Mouse (Mus musculus) megakaryocyte, embryonic 14.5 days (primary cell): ENCODE results near the gene 1190005I06Rik. TPM values are rescaled to one million over a fixed set of nuclear protein-coding genes. Genes with fewer than 3 reads are reported as not detected.

Experiments used
- H3K27me3 ChIP-seq: replicated peaks from 2 replicates; pipeline ENCODE3; 2012; ENCODE audit warnings: inconsistent platforms
- H3K36me3 ChIP-seq: replicated peaks from 2 replicates; pipeline ENCODE3; 2012; ENCODE audit warnings: low read length, inconsistent platforms, mixed read lengths
- H3K4me1 ChIP-seq: 2 replicates; pipeline ENCODE4 v1.6.1; 2012; ENCODE audit warnings: inconsistent platforms
- H3K4me3 ChIP-seq: replicated peaks from 2 replicates; pipeline ENCODE3; 2012; ENCODE audit warnings: moderate library complexity, mild to moderate bottlenecking, inconsistent platforms
- H3K9me3 ChIP-seq: 2 replicates; pipeline ENCODE4 v1.6.1; 2012; ENCODE audit warnings: inconsistent platforms
- FLI1 ChIP-seq: IDR thresholded peaks from 2 replicates; pipeline ENCODE4 v1.6.1; 2012; ENCODE audit warnings: low read length, inconsistent platforms, mixed read lengths
- GATA1 ChIP-seq: IDR thresholded peaks from 3 replicates; pipeline ENCODE4 v1.6.1; 2012; ENCODE audit warnings: mixed read lengths, low read length, inconsistent platforms, borderline replicate concordance
- polyA plus RNA-seq: library from polyadenylated mRNA; stranded (reverse); fragments of >175 nt; gene quantifications from 2 replicates; pipeline ENCODE4 v1.2.3, GENCODE M21; 2012; ENCODE audit warnings: low replicate concordance; ENCODE audit not compliant: insufficient read depth

Gene 1190005I06Rik
- polyA plus RNA-seq = 3.6 TPM in 1 of 2 replicates, not detected in the other

DNA sequence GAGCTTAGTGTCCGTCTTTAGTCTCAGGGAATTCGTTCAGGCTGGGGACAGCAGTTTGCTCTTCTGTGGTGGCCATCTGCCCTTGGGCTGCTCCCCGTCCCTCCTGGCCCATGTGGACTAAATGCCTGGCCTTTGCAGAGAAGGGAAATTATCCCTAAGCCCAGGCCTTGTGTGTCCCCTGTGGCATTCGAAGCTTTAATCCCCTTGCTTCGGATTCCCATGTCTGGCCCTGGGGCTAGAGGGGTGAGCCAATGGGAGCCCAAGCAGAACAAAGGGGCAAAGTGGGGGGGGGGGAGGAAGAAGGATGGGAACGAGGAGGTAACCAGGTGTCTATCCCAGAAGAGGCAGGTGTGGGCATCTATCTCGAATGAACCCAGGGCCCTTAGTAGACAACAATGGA is at the start of gene 1190005I06Rik:
Gene 1190005I06Rik, minus strand, starts transcription at position 101 of the 400 bp plus-strand sequence.
- no peak for TF ChIP-seq GATA1
- no peak for TF ChIP-seq FLI1
- H3K9me3 ChIP-seq = no peaks in the 10 kb centered on the region
- H3K27me3 ChIP-seq = peaks cover 67% of the 10 kb centered on the region
- no peak within 1 kb of the TSS for H3K4me3 ChIP-seq
- H3K36me3 ChIP-seq = peaks cover 11% of the 10 kb centered on the region
- H3K4me1 ChIP-seq = peaks cover 8% of the 10 kb centered on the region

DNA sequence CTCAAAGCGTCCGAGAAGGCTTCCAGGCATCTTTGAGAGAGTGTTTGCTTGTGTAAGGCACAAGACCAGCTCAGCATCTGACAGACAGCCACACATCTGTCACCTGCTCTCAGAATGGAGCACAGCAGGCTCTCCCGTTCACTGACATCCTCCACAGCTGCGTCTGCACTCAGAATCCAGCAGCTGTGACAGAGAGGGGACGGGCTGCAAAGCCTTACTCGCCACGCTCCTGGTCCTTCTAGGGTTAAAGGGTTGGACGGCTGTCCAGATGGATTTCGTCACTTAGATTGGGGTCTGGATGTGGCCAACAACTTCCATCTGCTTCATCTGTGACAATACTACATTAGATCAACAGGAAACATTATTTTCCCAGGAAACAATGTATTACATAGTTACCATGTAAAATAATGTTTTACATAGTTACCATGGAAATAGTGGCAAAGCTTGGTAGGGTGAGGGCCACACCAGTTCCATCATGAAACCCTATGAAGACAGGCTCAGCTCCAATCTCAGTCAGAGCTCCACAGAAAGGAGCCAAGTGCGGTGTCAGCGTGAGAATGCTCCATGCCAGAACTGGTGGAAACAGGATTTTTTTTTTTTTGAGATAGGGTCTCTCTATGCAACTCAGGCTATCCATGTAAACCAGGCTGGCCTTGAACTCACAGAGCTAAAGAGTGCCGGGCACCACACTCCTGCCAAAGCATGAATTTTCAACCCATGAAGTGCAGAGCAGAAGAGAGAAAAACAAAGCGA is 49.1 kb upstream of the 1190005I06Rik start:
- Histone ChIP-seq H3K4me3 (no peak overlapping the region), H3K27me3 (peaks cover 50% of the 10 kb centered on the region), H3K4me1 (peaks cover 74% of the 10 kb centered on the region), H3K9me3 (0 out of 2 replicates have a peak, but pooled peaks cover 6% of the 10 kb centered on the region), H3K36me3 (no peaks in the 10 kb centered on the region)
- TF ChIP-seq GATA1 (no peak), FLI1 (no peak)

DNA sequence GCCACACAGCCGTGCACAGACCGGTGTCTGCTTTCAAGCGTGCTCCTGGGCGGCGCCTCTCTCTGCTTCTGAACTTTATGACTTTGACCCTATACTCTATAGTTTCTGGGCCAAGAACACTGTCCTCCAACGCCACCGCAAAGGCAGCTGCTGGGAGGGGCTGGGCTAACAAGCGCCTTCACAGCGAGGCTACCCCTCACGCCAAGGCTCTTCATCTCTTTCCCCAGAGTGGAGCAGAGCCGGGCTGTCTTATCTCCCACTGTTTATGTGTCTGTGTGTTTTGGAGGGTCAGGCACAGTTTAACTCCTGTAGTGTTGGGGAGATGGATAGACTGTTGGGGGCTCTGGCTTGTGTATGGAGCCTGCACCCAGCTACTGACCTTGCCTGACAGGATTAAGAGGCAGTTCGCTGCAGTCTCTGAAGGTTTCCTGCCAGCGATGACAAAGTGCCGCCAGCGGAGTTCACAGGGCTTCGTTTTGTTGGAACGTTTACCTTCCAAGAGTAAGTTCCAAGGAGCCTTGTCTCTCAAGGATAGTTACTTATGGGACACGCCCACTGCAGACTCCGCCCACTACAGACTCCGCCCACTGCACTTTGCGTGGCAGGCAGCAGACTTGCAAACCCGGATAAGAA is 46.5 kb upstream of the 1190005I06Rik start:
- peak overlapping the region; percentile 29 for H3K4me3 ChIP-seq
- no peak for TF ChIP-seq FLI1
- no peak for TF ChIP-seq GATA1
- H3K4me1 ChIP-seq = peaks cover 61% of the 10 kb centered on the region
- H3K27me3 ChIP-seq = peaks cover 50% of the 10 kb centered on the region
- peaks cover 11% of the 10 kb centered on the region; the same call in 1 of the 2 replicates for H3K9me3 ChIP-seq
- H3K36me3 ChIP-seq = no peaks in the 10 kb centered on the region

DNA sequence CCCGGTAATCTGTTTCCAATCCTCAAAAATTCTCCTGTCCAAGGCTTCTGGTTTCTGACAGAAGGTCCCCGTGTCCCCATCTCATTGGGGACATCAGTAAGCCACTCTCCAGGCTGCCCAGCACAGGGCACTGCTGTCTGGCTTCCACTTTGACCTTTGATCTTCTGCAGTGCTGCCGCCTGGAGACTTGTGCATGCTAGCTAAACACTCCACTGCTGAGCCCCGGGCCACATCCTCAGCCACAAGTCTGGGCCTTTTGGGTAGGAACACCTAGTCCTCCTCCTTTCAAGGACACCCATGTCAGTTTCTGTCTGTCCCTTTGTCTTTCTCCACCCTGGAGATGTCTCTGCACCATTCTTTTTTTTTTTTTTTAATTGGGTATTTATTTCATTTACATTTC is 45.5 kb upstream of the 1190005I06Rik start:
- H3K4me3 ChIP-seq = no peak overlapping the region
- TF ChIP-seq FLI1 (no peak), GATA1 (no peak)
- peaks cover 61% of the 10 kb centered on the region for H3K4me1 ChIP-seq
- peaks cover 10% of the 10 kb centered on the region; the same call in 1 of the 2 replicates for H3K9me3 ChIP-seq
- H3K36me3 ChIP-seq = no peaks in the 10 kb centered on the region
- peaks cover 60% of the 10 kb centered on the region for H3K27me3 ChIP-seq

DNA sequence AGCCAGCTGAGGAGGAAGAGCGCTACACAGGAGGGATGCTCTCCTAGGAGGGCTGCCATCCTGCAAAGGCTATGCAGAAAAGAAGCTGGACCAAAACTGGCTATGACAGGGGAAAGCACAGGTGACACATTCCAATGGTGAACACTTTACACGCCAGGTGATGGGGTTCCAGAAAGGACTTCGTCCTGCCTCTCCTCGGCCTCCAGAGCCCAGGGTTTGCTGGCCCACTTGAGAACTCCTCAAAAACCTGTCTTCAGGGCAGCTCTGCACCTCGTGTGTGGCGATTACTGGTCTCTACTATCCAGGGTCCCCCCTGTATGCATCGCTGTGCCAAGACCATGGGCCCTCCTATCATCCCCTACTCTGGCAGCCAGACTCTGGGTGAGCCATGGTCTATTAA is 41.1 kb upstream of the 1190005I06Rik start:
- Histone ChIP-seq H3K9me3 (peaks cover 9% of the 10 kb centered on the region; the same call in 1 of the 2 replicates), H3K27me3 (peaks cover 74% of the 10 kb centered on the region), H3K36me3 (no peaks in the 10 kb centered on the region), H3K4me1 (peaks cover 41% of the 10 kb centered on the region), H3K4me3 (no peak overlapping the region)
- TF ChIP-seq GATA1 = no peak

DNA sequence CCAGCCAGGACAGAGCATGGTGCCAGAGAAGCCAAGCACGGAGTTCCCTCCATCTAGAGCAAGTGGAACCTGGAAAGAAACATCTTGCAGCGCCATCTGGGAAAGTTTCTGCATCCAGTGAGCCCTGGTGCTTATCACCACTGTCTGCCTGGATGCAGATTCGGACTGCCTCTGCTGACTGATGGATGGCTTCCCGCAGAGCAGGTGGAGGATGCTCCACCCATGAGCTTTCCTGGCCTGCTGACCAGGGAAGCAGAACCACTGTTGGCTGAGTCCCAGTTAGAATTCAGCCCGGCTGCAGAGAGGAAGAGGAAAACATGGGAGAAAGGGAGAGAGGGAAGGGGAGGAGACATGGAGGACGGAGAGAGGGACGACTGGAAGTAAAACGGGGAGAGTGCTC is 40.4 kb upstream of the 1190005I06Rik start:
- Histone ChIP-seq H3K4me1 (peaks cover 44% of the 10 kb centered on the region), H3K4me3 (no peak overlapping the region), H3K36me3 (no peaks in the 10 kb centered on the region), H3K27me3 (peaks cover 79% of the 10 kb centered on the region), H3K9me3 (peaks cover 9% of the 10 kb centered on the region; the same call in 1 of the 2 replicates)
- TF ChIP-seq GATA1 (no peak), FLI1 (no peak)

DNA sequence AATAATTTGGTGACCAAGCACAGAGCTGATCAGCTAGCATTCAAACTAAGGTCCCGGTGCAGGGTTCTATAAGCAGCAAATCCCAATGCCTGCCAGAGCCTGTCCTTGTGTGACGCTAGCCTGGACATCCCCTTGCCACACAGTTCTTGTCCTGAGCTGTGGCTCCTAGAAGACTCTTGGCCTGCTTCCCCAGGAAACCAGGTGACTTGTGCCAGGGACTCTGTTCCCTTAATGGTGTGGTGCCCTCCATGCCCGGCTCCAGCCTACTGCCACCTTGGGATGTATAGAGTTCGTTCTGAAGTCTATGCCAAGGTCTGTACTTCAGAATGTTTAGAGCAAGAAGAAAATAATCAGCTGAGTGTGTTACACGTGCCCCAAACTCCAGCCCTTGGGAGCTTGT is 39.1 kb upstream of the 1190005I06Rik start:
- no peak for TF ChIP-seq FLI1
- no peak for TF ChIP-seq GATA1
- Histone ChIP-seq H3K9me3 (peaks cover 9% of the 10 kb centered on the region; the same call in 1 of the 2 replicates), H3K4me1 (peaks cover 44% of the 10 kb centered on the region), H3K36me3 (no peaks in the 10 kb centered on the region), H3K27me3 (peaks cover 81% of the 10 kb centered on the region), H3K4me3 (no peak overlapping the region)

DNA sequence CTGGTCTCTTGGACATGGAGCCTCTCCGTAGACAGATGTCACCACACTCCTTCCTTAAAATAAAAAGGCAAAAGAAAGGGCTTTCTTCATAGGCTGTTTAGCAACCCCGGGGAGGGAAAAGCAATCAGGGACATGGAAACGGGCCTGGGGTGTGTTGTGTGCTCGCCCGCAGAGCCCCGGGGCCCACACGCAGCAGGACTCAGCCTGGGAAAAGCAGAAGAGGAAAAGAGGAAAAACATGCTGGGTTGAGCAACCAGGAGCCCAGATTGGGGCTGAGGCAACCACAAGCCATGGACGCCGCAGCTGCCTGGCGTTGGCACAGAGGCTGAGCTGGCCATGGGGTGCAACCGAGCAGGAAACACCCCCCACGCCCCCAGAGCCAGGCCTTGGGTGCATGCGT is 38.6 kb upstream of the 1190005I06Rik start:
- Histone ChIP-seq H3K4me3 (no peak overlapping the region), H3K27me3 (peaks cover 84% of the 10 kb centered on the region), H3K9me3 (peaks cover 9% of the 10 kb centered on the region; the same call in 1 of the 2 replicates), H3K36me3 (no peaks in the 10 kb centered on the region), H3K4me1 (peaks cover 46% of the 10 kb centered on the region)
- TF ChIP-seq GATA1 = no peak
- no peak for TF ChIP-seq FLI1

DNA sequence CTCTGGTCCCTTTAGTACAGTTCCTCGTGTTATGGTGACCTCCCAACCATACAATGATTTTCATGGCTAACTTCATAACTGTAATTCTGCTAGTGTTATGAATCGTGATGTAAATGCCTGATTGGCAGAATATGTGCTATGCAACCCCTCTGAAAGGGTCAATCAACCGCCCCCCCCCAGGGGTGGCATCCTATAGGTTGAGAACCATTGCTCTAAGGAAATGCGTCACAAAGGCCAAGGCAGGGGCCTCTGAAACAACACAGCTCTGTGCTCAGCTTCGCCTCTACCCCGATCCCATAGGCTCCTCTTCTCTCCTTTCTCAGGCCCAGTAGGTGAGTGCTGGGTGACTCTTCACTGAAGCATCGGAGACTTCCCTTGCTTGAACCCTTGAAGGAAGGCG is 38.2 kb upstream of the 1190005I06Rik start:
- Histone ChIP-seq H3K27me3 (peaks cover 87% of the 10 kb centered on the region), H3K9me3 (peaks cover 9% of the 10 kb centered on the region; the same call in 1 of the 2 replicates), H3K4me3 (no peak overlapping the region), H3K36me3 (no peaks in the 10 kb centered on the region), H3K4me1 (peaks cover 46% of the 10 kb centered on the region)
- TF ChIP-seq FLI1 = no peak
- TF ChIP-seq GATA1 = no peak

DNA sequence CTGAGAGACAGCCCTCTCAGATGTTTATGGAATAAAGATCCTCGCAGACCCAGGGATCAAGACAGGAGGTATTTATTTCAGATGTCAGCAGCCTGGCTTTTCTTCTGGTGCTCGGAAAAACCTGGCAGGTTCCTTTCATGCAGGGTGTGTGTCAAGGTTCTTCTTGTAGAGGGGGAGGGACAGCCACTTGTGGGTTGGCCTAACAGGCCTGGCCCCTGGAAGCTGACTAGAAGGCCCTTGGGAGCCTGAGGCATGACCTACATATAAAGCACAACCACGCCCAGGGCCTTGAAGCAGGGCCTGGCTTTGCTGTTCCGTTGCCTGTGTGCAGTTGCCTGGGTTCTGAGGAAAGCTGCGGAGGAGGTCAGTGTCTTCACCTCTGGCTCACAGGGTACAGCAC is 37.7 kb upstream of the 1190005I06Rik start:
- Histone ChIP-seq H3K36me3 (no peaks in the 10 kb centered on the region), H3K4me3 (no peak overlapping the region), H3K4me1 (peaks cover 44% of the 10 kb centered on the region), H3K27me3 (peaks cover 83% of the 10 kb centered on the region), H3K9me3 (peaks cover 6% of the 10 kb centered on the region; the same call in 1 of the 2 replicates)
- TF ChIP-seq GATA1 = no peak
- TF ChIP-seq FLI1 = no peak
